Mouse (Mus musculus) ES-Bruce4 (cell line): Measurements from ENCODE around the gene Lmo1. TPM values are rescaled to one million over a fixed set of nuclear protein-coding genes. Genes with fewer than 3 reads are reported as not detected.
A peak's percentile ranks its signal among the peaks of the same experiment; 100 is the strongest.

Experiments
- H3K27ac ChIP-seq: 2 replicates; pipeline ENCODE4 v1.5.1; 2012; ENCODE audit warnings: low read length, inconsistent platforms; ENCODE audit not compliant: insufficient read depth
- H3K27me3 ChIP-seq: 2 replicates; pipeline ENCODE4 v1.6.1; 2012; ENCODE audit warnings: mild to moderate bottlenecking, low read length, inconsistent platforms; ENCODE audit not compliant: control insufficient read depth, poor library complexity, insufficient read depth, severe bottlenecking
- H3K36me3 ChIP-seq: 2 replicates; pipeline ENCODE4 v1.6.1; 2012; ENCODE audit warnings: inconsistent platforms, mild to moderate bottlenecking, low read length, moderate library complexity; ENCODE audit not compliant: control insufficient read depth, poor library complexity, insufficient read depth, severe bottlenecking
- H3K4me1 ChIP-seq: one replicate; pipeline ENCODE4 v1.8.1; 2011; ENCODE audit warnings: low read length; ENCODE audit not compliant: control insufficient read depth, insufficient read depth
- H3K4me3 ChIP-seq: 2 replicates; pipeline ENCODE4 v1.5.1; 2011; ENCODE audit warnings: low read depth, mild to moderate bottlenecking, low read length
- H3K9ac ChIP-seq: 2 replicates; pipeline ENCODE4 v1.6.1; 2012; ENCODE audit warnings: low read depth, mild to moderate bottlenecking, inconsistent platforms; ENCODE audit not compliant: poor library complexity, severe bottlenecking
- H3K9me3 ChIP-seq: replicated peaks from 2 replicates; pipeline ENCODE4 v1.6.1; 2012; ENCODE audit warnings: mild to moderate bottlenecking, low read length, inconsistent platforms; ENCODE audit not compliant: control insufficient read depth, poor library complexity, insufficient read depth, severe bottlenecking
- CTCF ChIP-seq: IDR thresholded peaks from one replicate; pipeline ENCODE4 v1.8.1; 2011; ENCODE audit warnings: low read depth, low read length
- EP300 ChIP-seq: IDR thresholded peaks from 2 replicates; pipeline ENCODE4 v1.6.1; 2011; ENCODE audit warnings: low read depth, low read length; ENCODE audit not compliant: insufficient read depth
- POLR2A ChIP-seq: IDR thresholded peaks from one replicate; pipeline ENCODE4 v1.8.1; 2011; ENCODE audit warnings: low read length; ENCODE audit not compliant: insufficient read depth
- polyA plus RNA-seq: library from polyadenylated mRNA; stranded (reverse); fragments of >200 nt; gene quantifications from 2 replicates; pipeline ENCODE4 v1.2.4, GENCODE M21; 2011; ENCODE audit warnings: low read depth; ENCODE audit not compliant: missing spikeins, insufficient read depth, insufficient read length

Gene Lmo1
- polyA plus RNA-seq, 1 experiment, result 1.3 TPM

GRCm38 (mm10) chr7:109185564-109185963 lies 10.6 kb upstream of the Lmo1 start:
- Histone ChIP-seq H3K4me3 (no peak overlapping the region), H3K9ac (no peak overlapping the region), H3K36me3 (no peaks in the 10 kb centered on the region), H3K27me3 (no peaks in the 10 kb centered on the region), H3K9me3 (no peaks in the 10 kb centered on the region), H3K4me1 (no peaks in the 10 kb centered on the region), H3K27ac (no peak overlapping the region)
- TF ChIP-seq CTCF, result no peak

GRCm38 (mm10) chr7:109176688-109177087 lies 1.7 kb upstream of the Lmo1 start:
- Histone ChIP-seq H3K4me3 (no peak overlapping the region), H3K4me1 (no peaks in the 10 kb centered on the region), H3K27ac (no peak overlapping the region), H3K9me3 (no peaks in the 10 kb centered on the region), H3K9ac (no peak overlapping the region), H3K27me3 (peaks cover 9% of the 10 kb centered on the region; the same call in 1 of the 2 replicates), H3K36me3 (no peaks in the 10 kb centered on the region)
- TF ChIP-seq EP300, result no peak
- no peak for TF ChIP-seq CTCF
- TF ChIP-seq POLR2A, result no peak

GRCm38 (mm10) chr7:109175670-109176625 lies 941 bp upstream of the Lmo1 start:
- no peaks in the 10 kb centered on the region for H3K9me3 ChIP-seq
- H3K27me3 ChIP-seq, result peaks cover 9% of the 10 kb centered on the region; the same call in 1 of the 2 replicates
- H3K4me1 ChIP-seq, result no peaks in the 10 kb centered on the region
- TF ChIP-seq CTCF (no peak), EP300 (no peak), POLR2A (no peak)
- no peak overlapping the region for H3K27ac ChIP-seq
- no peaks in the 10 kb centered on the region for H3K36me3 ChIP-seq
- H3K4me3 ChIP-seq, result peak overlapping the region; percentile 51
- H3K9ac ChIP-seq, result no peak overlapping the region

GRCm38 (mm10) chr7:109174337-109174948 lies 564 bp downstream of the Lmo1 start:
- Histone ChIP-seq H3K9me3 (no peaks in the 10 kb centered on the region), H3K4me3 (peak overlapping the region; percentile 68), H3K4me1 (no peaks in the 10 kb centered on the region), H3K36me3 (no peaks in the 10 kb centered on the region), H3K27ac (no peak overlapping the region), H3K9ac (peak overlapping the region; percentile 65), H3K27me3 (peaks cover 12% of the 10 kb centered on the region; the same call in 1 of the 2 replicates)
- TF ChIP-seq EP300 (no peak), CTCF (no peak), POLR2A (no peak)

DNA sequence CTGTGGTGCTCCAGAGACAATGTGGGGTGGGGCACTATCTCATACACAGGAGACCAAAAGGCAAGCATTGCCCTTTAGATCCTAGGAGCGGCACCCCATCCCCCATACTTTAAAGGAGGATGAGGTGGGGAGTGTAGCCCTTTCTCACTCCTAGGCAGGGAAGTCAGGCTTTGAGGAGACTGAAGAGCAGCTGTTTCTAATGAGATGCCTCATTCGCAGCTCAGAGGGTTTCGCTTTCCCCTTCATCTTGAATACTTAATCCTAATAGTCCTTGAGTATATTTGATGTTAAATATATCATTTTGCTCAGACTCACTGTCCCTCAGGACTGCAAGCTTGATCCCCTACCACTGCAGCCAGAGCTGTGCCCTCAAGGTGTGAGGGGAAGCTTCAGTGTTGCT lies 3.1 kb downstream of the Lmo1 start:
- Histone ChIP-seq H3K27me3 (peaks cover 12% of the 10 kb centered on the region; the same call in 1 of the 2 replicates), H3K9ac (no peak overlapping the region), H3K4me1 (no peaks in the 10 kb centered on the region), H3K4me3 (no peak overlapping the region), H3K9me3 (no peaks in the 10 kb centered on the region), H3K27ac (no peak overlapping the region), H3K36me3 (no peaks in the 10 kb centered on the region)
- TF ChIP-seq EP300 (no peak), CTCF (no peak), POLR2A (no peak)

DNA sequence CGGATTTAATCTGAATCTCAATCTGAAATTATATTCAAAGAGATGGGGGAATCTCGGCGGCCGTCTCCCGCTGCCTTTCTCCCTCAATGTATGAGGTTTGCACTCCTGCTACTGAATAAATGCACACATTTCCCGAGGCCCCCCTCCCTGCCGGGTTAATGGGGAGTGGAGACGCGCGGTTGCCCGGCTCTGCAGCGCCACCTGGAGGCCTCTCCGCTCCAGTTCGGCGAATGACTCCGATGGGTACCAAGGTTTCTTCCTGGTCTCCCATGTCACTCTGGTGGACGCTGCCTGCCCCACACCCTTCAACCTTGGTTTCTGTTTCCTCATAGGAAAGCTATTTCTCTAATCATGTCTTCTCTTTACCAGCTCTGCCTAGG lies 4.6 kb downstream of the Lmo1 start:
- H3K9me3 ChIP-seq, result no peaks in the 10 kb centered on the region
- H3K4me1 ChIP-seq, result no peaks in the 10 kb centered on the region
- TF ChIP-seq EP300 (no peak), POLR2A (no peak), CTCF (peak; percentile 77)
- peaks cover 9% of the 10 kb centered on the region; the same call in 1 of the 2 replicates for H3K27me3 ChIP-seq
- H3K27ac ChIP-seq, result no peak overlapping the region
- H3K36me3 ChIP-seq, result no peaks in the 10 kb centered on the region
- no peak overlapping the region for H3K4me3 ChIP-seq
- H3K9ac ChIP-seq, result peak overlapping the region; percentile 12; the same call in 1 of the 2 replicates
